Mouse (Mus musculus): ENCODE results near the gene Tstd1.

Tstd1 gene

GRCm38 (mm10) chr1:171454926-171455325 is 36.3 kb downstream of the Tstd1 start:
- DNase-seq (ENCODE audit: low spot score in 2 of 2) = no peak

GRCm38 (mm10) chr1:171457568-171457967 is 38.9 kb downstream of the Tstd1 start:
- no peak for DNase-seq (ENCODE audit: low spot score in 2 of 2)

- no peak for DNase-seq (ENCODE audit: low spot score in 2 of 2)
These were observed 41.1 kb downstream of the Tstd1 start for GRCm38 (mm10) chr1:171459791-171460190.

- no peak for DNase-seq (ENCODE audit: low spot score in 2 of 2)
These were observed 42.2 kb downstream of the Tstd1 start for GRCm38 (mm10) chr1:171460551-171461503.

- no peak for DNase-seq (ENCODE audit: low spot score in 2 of 2)
These were observed 44.5 kb downstream of the Tstd1 start for GRCm38 (mm10) chr1:171463133-171463532.

- no peak for DNase-seq (ENCODE audit: low spot score in 2 of 2)
These were observed 47.2 kb downstream of the Tstd1 start for GRCm38 (mm10) chr1:171465749-171466412.

GRCm38 (mm10) chr1:171466565-171466964 is 47.9 kb downstream of the Tstd1 start:
- no peak for DNase-seq (ENCODE audit: low spot score in 2 of 2)

GRCm38 (mm10) chr1:171469678-171470077 is 51.0 kb downstream of the Tstd1 start:
- DNase-seq (ENCODE audit: low spot score in 2 of 2) = no peak

All from spleen, postnatal 10 days (tissue).